Mouse (Mus musculus) olfactory bulb, adult 2 months (tissue): ENCODE data around the gene Bud13. TPM values are rescaled to one million over a fixed set of nuclear protein-coding genes. Genes with fewer than 3 reads are reported as not detected.
"Not testable (repeated sequence)": the region's sequence is repeated elsewhere in the genome, so short reads cannot be mapped to it uniquely, and the experiment has no call there.

Experiments
- H3K27ac ChIP-seq: fragments of 200-500 bp; 2 replicates; pipeline ENCODE4 v1.5.1; 2012; ENCODE audit warnings: low read depth, low read length; ENCODE audit not compliant: insufficient read depth
- H3K4me1 ChIP-seq: fragments of 200-500 bp; 2 replicates; pipeline ENCODE4 v1.6.1; 2012; ENCODE audit warnings: low read length; ENCODE audit not compliant: control insufficient read depth, insufficient read depth
- H3K4me3 ChIP-seq: fragments of 200-500 bp; 2 replicates; pipeline ENCODE4 v1.5.1; 2012; ENCODE audit warnings: mild to moderate bottlenecking, low read depth, low read length, moderate library complexity; ENCODE audit not compliant: insufficient read depth
- CTCF ChIP-seq: fragments of 200-500 bp; IDR thresholded peaks from 2 replicates; pipeline ENCODE4 v1.5.1; 2012; ENCODE audit warnings: low read depth, mild to moderate bottlenecking, low read length, moderate library complexity; ENCODE audit not compliant: insufficient read depth
- POLR2A ChIP-seq: fragments of 200-500 bp; IDR thresholded peaks from 2 replicates; pipeline ENCODE4 v1.6.1; 2012; ENCODE audit warnings: mild to moderate bottlenecking, low read depth, low read length, moderate library complexity; ENCODE audit not compliant: insufficient read depth
- WGBS: fragments of 180-500 bp; shearing (Covaris S2); methylation state at CpG from one replicate; pipeline ENCODE4 v1.1.7; 2018; 5-methylcytosine and 5-hydroxymethylcytosine counted together
- polyA plus RNA-seq: library from polyadenylated mRNA; stranded (reverse); fragments of >200 nt; gene quantifications from 2 replicates; pipeline ENCODE4 v1.2.4, GENCODE M21; 2012; ENCODE audit warnings: low replicate concordance; ENCODE audit not compliant: missing spikeins, insufficient read depth, insufficient read length

Bud13 gene
- polyA plus RNA-seq, 1 experiment, result not detected

- 51% methylated on average over 24 of the region's 24 CpGs for WGBS
- H3K4me1 ChIP-seq, result peaks cover 15% of the 10 kb centered on the region
- no peak overlapping the region for H3K27ac ChIP-seq
- TF ChIP-seq CTCF (no peak), POLR2A (no peak)
- no peak overlapping the region for H3K4me3 ChIP-seq
Measured at GRCm38 (mm10) chr9:46329801-46330585, 47.2 kb downstream of the Bud13 start.

GRCm38 (mm10) chr9:46330586-46330895, 47.7 kb downstream of the Bud13 start:
- H3K27ac ChIP-seq, result no peak overlapping the region

GRCm38 (mm10) chr9:46331301-46331700, 48.5 kb downstream of the Bud13 start:
- WGBS, result 80% methylated on average over 1 of the region's 1 CpGs
- Histone ChIP-seq H3K27ac (no peak overlapping the region), H3K4me3 (no peak overlapping the region), H3K4me1 (peaks cover 15% of the 10 kb centered on the region)
- TF ChIP-seq POLR2A (no peak), CTCF (no peak)

More at GRCm38 (mm10) chr9:46330586-46330895, 47.7 kb downstream of the Bud13 start:
- Histone ChIP-seq H3K4me1 (peaks cover 15% of the 10 kb centered on the region), H3K4me3 (no peak overlapping the region)
- TF ChIP-seq CTCF (no peak), POLR2A (no peak)
- 61% methylated on average over 6 of the region's 6 CpGs for WGBS

- TF ChIP-seq POLR2A (no peak), CTCF (no peak)
- Histone ChIP-seq H3K4me1 (peaks cover 10% of the 10 kb centered on the region), H3K4me3 (no peak overlapping the region), H3K27ac (no peak overlapping the region)
- 85% methylated on average over 26 of the region's 26 CpGs for WGBS
Measured at GRCm38 (mm10) chr9:46334471-46335025, 51.7 kb downstream of the Bud13 start.

GRCm38 (mm10) chr9:46335461-46335995, 52.7 kb downstream of the Bud13 start:
- TF ChIP-seq POLR2A, result no peak
- no peak for TF ChIP-seq CTCF
- H3K4me3 ChIP-seq, result no peak overlapping the region
- H3K4me1 ChIP-seq, result peaks cover 10% of the 10 kb centered on the region
- 88% methylated on average over 10 of the region's 10 CpGs for WGBS
- no peak overlapping the region for H3K27ac ChIP-seq

GRCm38 (mm10) chr9:46336294-46336693, 53.5 kb downstream of the Bud13 start:
- H3K27ac ChIP-seq, H3K4me1 ChIP-seq: not testable (repeated sequence)
- 79% methylated on average over 13 of the region's 14 CpGs for WGBS

GRCm38 (mm10) chr9:46337331-46337730, 54.5 kb downstream of the Bud13 start:
- H3K27ac ChIP-seq, result no peak overlapping the region
- 67% methylated on average over 7 of the region's 7 CpGs for WGBS
- TF ChIP-seq POLR2A (no peak), CTCF (no peak)
- H3K4me1 ChIP-seq, result peaks cover 10% of the 10 kb centered on the region
- H3K4me3 ChIP-seq, result no peak overlapping the region

More at GRCm38 (mm10) chr9:46336294-46336693, 53.5 kb downstream of the Bud13 start:
- H3K4me3 ChIP-seq, result not testable (repeated sequence)

GRCm38 (mm10) chr9:46337852-46338291, 55.1 kb downstream of the Bud13 start:
- WGBS, result 9% methylated on average over 3 of the region's 3 CpGs
- Histone ChIP-seq H3K4me3 (no peak overlapping the region), H3K27ac (no peak overlapping the region), H3K4me1 (peaks cover 10% of the 10 kb centered on the region)
- no peak for TF ChIP-seq POLR2A
- no peak for TF ChIP-seq CTCF

- TF ChIP-seq POLR2A, result no peak
- no peak for TF ChIP-seq CTCF
- H3K4me1 ChIP-seq, result peaks cover 10% of the 10 kb centered on the region
- 28% methylated on average over 4 of the region's 4 CpGs for WGBS
- no peak overlapping the region for H3K27ac ChIP-seq
- H3K4me3 ChIP-seq, result no peak overlapping the region
Measured at GRCm38 (mm10) chr9:46338384-46338783, 55.6 kb downstream of the Bud13 start.
